Mouse (Mus musculus) common myeloid progenitor, adult 5-6 weeks (primary cell): ENCODE measurements around the gene Smug1. TPM values are rescaled to one million over a fixed set of nuclear protein-coding genes. Genes with fewer than 3 reads are reported as not detected.

Source experiments
- ATAC-seq: replicated peaks from 2 replicates; pipeline ENCODE4 v1.8.0; 2016; ENCODE audit warnings: low read depth, mild to moderate bottlenecking, moderate TSS enrichment, inconsistent platforms; ENCODE audit not compliant: poor library complexity, severe bottlenecking
- total RNA-seq: library from RNA; stranded (forward); fragments of 200-1000, 187-1606 nt; gene quantifications from 2 replicates; pipeline ENCODE4 v1.2.3, GENCODE M21; 2017

The Smug1 gene
- total RNA-seq, 1 experiment from 2014 or later: 4.9 TPM

GRCm38 (mm10) chr15:103147422-103147690 is 19.5 kb downstream of the Smug1 start:
- no peak for ATAC-seq

- ATAC-seq: 0 out of 2 replicates have a peak, but pooled peaks have one; percentile 22
Measured at GRCm38 (mm10) chr15:103146627-103147421, 20.1 kb downstream of the Smug1 start.

DNA sequence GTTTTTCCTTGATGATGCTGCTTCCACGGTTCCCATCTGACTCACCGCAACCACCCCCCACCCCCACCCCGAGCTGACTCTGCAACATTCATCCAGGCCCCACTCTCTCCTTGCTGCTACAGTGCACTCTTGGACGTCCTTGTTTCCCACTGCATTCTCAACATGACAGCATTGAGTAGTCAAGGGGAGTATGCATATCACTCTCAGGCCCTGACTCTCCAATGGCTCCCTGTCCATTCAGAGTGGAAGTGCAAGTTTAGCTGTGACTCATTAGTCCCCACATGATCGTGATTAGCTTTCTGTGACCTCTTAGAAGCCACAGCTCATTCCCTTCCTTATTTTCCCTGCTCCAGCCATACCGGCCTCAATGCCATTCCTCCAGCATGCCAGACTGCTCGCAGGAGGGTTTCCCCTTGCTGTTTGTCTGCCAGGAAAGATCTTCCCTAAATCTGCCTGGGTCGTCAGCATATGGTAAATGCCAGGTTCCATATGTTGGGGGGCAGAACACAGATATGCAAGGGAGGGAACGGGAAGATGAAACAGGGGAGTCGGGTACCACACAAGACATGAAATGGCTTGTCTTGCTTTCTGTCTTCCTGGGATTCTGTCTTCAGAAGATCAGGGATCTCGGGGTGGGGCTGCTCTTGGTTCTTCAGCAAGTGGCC is 21.1 kb downstream of the Smug1 start:
- no peak for ATAC-seq

DNA sequence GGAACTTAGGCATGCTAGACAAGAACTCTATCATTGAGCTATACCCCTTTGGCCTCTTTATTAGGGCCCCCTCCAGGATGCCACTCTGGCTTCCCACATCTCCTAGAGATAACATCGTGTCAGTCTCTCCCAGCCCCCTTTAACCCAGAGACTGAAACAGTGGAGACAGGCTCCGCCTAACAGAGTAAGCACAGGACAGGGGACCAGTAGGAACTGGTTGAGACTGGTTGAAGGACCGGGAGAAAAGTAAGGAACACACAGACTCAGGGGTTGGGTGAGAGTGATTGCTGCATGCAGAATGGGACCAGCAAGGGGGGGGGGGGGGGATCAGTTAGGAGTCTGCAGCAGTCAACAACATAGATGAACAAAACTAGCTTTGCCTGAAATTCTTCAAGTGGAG is 22.7 kb downstream of the Smug1 start:
- ATAC-seq: no peak

DNA sequence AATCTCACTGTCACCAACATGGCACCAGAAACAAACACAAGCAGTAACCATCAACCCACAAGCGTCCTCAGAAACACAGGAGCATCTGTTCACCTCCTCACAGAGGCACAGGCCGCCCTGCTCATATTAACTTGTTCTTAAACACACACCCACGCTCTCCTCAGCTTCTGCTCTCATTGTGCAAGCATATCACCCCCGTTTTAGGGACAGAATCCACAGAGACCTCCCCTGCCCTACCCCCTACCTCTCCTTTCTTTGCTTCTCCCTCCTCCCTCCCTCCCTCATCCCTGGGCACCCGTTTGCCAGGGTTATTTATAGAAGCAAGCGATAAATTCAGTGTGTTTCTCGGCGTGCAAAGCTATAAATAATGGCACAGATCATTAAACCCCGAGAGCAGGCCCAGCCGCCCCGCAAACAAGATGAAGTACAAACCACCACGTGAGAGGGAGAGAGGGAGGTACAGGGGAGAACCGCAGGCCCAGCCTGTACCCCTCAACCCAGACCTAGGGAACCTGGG is 31.4 kb downstream of the Smug1 start:
- no peak for ATAC-seq

DNA sequence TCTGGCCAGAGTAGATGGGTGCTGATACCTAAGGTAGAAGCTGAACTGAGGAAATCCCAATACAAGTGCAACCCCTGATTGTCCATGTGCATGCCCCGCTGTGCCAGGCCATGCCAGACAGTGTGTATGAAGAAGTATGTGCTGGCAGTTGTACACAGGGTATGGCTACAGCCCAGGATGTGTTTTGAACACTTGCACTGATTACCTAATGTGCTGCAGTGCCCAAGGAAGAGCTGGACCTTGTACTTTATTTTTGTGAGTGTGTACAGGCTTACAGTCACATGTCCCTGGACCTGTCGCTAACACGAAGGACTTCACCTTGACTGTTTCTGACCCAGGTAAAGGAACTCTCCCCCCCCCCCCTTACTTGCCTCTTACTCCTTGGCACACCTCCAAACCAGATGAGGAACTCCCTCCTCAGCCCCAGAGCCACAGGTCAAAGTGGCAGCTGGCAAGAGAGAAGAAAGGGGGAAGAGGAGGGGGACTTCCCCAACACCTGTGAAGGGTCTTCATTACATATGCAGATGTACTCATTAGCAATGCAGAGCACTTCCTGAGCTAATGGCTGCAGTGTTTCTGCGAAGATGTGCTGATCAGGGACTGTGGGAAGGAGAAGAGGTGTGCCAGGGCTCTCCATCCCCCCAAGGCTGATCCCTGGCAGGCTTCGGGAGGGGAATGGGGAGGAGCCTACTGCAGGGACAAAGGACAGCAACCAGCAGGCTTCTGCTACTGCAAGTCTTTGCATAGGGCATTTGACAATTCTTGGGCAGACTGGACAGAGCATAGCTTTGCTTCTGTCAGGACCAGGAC is 32.4 kb downstream of the Smug1 start:
- ATAC-seq: no peak

DNA sequence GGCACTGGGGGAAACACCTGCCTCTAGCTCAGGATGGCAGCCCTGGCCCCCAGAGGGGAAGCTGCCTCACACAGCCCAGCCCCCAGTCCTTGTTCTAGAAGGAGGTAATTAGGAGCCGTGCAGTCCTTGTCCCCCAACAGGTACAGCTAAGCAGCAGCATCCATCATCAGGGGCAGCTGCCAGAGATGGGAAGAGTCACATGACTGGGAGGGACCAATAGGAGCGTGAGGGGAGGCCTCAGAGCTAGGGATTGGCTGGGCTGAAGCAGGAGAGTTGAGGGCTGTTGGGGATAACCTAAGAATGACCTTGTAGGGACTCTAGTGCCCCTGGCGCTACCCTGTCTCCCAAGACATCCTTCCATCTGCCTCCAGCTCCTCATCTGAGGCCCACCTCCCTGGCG is 33.1 kb downstream of the Smug1 start:
- ATAC-seq: 0 out of 2 replicates have a peak, but pooled peaks have one; percentile 32

- ATAC-seq: no peak
Measured at GRCm38 (mm10) chr15:103130729-103131128, 36.2 kb downstream of the Smug1 start.

GRCm38 (mm10) chr15:103129289-103129688 is 37.6 kb downstream of the Smug1 start:
- no peak for ATAC-seq

DNA sequence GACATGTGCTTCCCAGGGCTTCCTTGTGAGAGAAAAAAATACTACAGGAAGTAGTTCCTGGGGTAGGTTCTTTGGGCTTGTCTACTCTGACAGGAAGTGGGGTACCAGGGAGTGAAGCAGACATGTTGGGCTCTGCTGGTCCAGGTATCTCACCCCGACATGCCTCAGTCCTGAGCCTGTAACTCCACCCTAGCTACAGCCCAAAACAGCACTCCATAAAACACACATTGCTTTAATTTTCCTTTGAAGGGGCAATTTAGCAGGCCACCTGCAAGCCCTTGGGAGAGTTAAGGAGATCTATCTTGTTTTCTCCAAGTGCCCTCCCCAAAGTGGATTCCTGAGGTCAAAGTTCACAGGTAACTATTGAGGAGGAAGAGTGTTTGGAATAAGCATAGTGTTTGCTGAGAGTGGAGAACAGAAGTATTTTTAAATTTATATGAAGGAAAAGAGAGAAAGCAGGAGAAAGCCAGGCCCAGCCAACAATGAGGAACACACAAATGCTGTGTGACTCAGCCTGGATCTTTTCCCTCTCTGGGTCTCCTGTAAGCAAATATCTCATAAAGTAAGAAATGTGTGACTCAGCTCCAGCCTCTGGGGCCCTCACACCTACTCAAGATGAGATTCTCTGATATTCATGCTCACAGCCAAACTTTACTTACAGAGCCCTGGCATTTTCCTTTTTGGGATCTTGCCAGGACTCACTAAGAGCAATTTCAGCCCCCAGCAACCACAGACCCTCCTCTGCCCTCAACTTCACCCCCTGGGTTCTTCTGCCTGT is 38.6 kb downstream of the Smug1 start:
- no peak for ATAC-seq

- peak; percentile 76; the same call in 1 of the 2 replicates for ATAC-seq
Measured at GRCm38 (mm10) chr15:103125982-103126381, 40.9 kb downstream of the Smug1 start.

- no peak for ATAC-seq
Measured at GRCm38 (mm10) chr15:103124254-103124653, 42.6 kb downstream of the Smug1 start.

GRCm38 (mm10) chr15:103123343-103123742 is 43.5 kb downstream of the Smug1 start:
- ATAC-seq: no peak

DNA sequence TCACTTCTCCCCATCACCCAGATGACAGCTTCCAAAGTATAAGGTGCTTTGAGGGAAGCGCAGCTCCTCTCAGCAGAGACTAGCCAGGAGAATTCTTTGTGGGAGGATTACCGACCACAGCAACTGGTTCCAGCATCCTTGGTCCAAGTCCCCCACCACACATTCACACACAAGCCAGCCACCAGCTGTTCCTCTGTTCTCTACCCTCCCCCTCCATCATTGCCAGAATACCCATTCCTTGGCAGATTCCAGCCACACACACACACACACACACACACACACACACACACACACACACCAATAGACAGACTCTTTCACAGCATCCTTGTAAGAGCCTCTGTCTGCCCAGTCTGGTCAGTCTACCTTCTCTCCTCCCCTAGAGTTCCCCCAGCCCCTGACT is 44.5 kb downstream of the Smug1 start:
- ATAC-seq: no peak

DNA sequence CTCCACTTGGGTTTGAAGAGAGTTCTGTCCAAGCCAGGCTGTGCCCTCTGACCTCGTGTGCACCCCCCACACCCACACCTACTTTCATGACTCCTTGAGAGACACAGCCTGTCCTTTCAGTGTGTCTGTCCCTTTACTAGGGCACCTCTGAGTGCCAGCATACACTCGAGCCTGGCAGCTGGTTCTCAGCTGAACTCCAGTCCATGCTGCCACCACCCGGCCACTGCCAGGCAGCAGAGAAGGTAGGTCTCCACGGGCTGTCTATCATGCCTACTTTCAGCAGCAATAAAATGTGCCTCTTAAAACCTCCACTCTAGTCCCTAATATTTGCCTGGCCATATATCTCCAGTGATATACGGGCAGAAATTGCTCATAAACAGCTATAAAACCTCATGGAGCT is 45.5 kb downstream of the Smug1 start:
- no peak for ATAC-seq

DNA sequence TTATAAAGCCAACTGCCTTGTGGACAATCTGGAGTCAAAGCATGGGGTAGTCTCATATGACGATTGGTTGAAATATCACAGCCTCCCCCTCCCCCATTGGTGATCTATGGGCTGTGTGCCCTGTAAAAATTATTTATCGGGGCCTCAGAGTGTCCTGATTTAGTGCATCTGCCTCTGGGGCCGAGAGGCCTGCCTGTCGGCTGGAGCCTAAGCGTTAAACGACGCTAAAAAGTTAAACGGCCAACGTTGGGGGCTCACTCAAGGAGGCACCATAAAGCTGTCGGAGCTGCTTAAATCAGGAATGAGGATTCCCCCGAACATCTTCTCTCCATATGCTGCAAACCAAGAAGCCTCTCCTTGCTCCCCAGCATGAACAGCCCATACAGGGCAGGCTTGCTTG is 46.3 kb downstream of the Smug1 start:
- ATAC-seq: no peak

DNA sequence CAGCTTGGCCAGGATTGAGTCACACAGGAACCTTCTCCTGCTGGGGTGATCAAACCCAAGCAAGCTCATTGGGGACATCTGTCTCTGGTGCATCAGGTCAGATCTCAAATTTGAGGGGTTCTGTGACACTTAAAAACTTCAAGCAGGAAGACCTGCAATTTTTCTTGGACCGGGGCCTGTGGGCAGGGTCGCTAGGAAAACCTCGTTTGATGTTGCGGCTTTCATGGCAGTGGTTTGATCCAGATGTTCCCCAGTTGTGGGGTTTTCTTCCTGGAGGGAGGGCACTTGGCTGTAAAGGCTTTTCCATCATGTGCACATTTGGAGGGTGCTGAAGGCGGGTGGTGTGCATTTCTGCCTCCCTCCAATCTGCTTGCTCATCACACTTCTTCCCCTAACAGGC is 51.2 kb downstream of the Smug1 start:
- no peak for ATAC-seq

GRCm38 (mm10) chr15:103115256-103115655 is 51.6 kb downstream of the Smug1 start:
- no peak for ATAC-seq

GRCm38 (mm10) chr15:103113077-103113476 is 53.8 kb downstream of the Smug1 start:
- ATAC-seq: no peak

GRCm38 (mm10) chr15:103112309-103112708 is 54.6 kb downstream of the Smug1 start:
- no peak for ATAC-seq
